ENCODE assay signal across 13 mouse cellular contexts in genomic region chr5:111917643-111918252, GRCm38 (mm10).
A peak's percentile ranks its signal among the peaks of the same experiment; 100 is the strongest.
DNase-seq lines count a peak whose midpoint lies in the region; ATAC-seq and TF ChIP-seq lines count a peak whose summit lies in the region.
"Had no signal": no experiment of that assay in that cellular context is flagged by ENCODE, and none has a peak within 500 bp of the region (broad histone marks: within the 10 kb centered on the region; RNA-seq: fewer than 3 reads in every experiment).

No protein-coding gene starts in this region.

- peaks cover 45% of the 10 kb centered on the region for H3K27me3 ChIP-seq in forebrain, embryonic 10.5 days (ENCODE audit: poor library complexity, severe bottlenecking)
- peaks cover 9% of the 10 kb centered on the region for H3K27me3 ChIP-seq in hindbrain, embryonic 10.5 days (ENCODE audit: insufficient read depth, poor library complexity, severe bottlenecking)
- H3K27me3 ChIP-seq in midbrain, embryonic 11.5 days (ENCODE audit: control insufficient read depth, insufficient read depth, low read length) = no peaks in the 10 kb centered on the region
- no peaks in the 10 kb centered on the region for H3K27me3 ChIP-seq in neural tube, embryonic 14.5 days (ENCODE audit: control insufficient read depth, insufficient read depth, low read length)
- no peaks in the 10 kb centered on the region for H3K27me3 ChIP-seq in stomach, postnatal 0 days (ENCODE audit: control insufficient read depth, insufficient read depth, low read length)

- TF ChIP-seq CTCF in stomach, postnatal 0 days (IDR thresholded peaks at IDR 0.05; ENCODE audit: low read depth) = no peak

- H3K4me1 ChIP-seq in forebrain, embryonic 10.5 days = peaks cover 40% of the 10 kb centered on the region
- peaks cover 52% of the 10 kb centered on the region for H3K4me1 ChIP-seq in hindbrain, embryonic 10.5 days (replicated peaks)
- peaks cover 15% of the 10 kb centered on the region for H3K4me1 ChIP-seq in midbrain, embryonic 11.5 days (ENCODE audit: control insufficient read depth, insufficient read depth, low read length)
- peaks cover 11% of the 10 kb centered on the region for H3K4me1 ChIP-seq in neural tube, embryonic 14.5 days (ENCODE audit: control insufficient read depth, insufficient read depth, low read length)
- H3K4me1 ChIP-seq in stomach, postnatal 0 days (replicated peaks; ENCODE audit: control insufficient read depth, insufficient read depth) = no peaks in the 10 kb centered on the region

- peak overlapping the region; percentile 59; the same call in 1 of the 2 replicates for H3K27ac ChIP-seq in forebrain, embryonic 10.5 days
- H3K27ac ChIP-seq in hindbrain, embryonic 10.5 days = peak overlapping the region; percentile 66
- H3K27ac ChIP-seq in midbrain, embryonic 11.5 days (ENCODE audit: low read depth, low read length) = 0 out of 2 replicates have a peak overlapping the region, but pooled peaks have one; percentile 4
- peak overlapping the region; percentile 48 for H3K27ac ChIP-seq in neural tube, embryonic 14.5 days (ENCODE audit: low read depth, low read length)
- no peak overlapping the region for H3K27ac ChIP-seq in stomach, postnatal 0 days (replicated peaks)

- no peak for TF ChIP-seq EP300 in stomach, postnatal 0 days (optimal IDR thresholded peaks at IDR 0.05)

- H3K4me2 ChIP-seq in midbrain, embryonic 11.5 days = no peak overlapping the region
- H3K4me2 ChIP-seq in neural tube, embryonic 14.5 days (ENCODE audit: low read depth, low read length) = no peak overlapping the region
- no peak overlapping the region for H3K4me2 ChIP-seq in stomach, postnatal 0 days (replicated peaks; ENCODE audit: low read depth)
- H3K4me2 ChIP-seq: liver, embryonic 11.5 days had no signal

- H3K9ac ChIP-seq in midbrain, embryonic 11.5 days (ENCODE audit: low read length) = no peak overlapping the region
- H3K9ac ChIP-seq in neural tube, embryonic 14.5 days (replicated peaks; ENCODE audit: low read depth, low read length) = no peak overlapping the region
- no peak overlapping the region for H3K9ac ChIP-seq in stomach, postnatal 0 days (ENCODE audit: low read length)

- DNase-seq in forebrain, embryonic 10.5 days (ENCODE audit: extremely low spot score, low spot score) = no peak
- DNase-seq in hindbrain, embryonic 10.5 days (ENCODE audit: low spot score) = no peak
- no peak for DNase-seq in midbrain, embryonic 11.5 days (ENCODE audit: low spot score, missing footprints)
- DNase-seq in stomach, postnatal 0 days (ENCODE audit: low spot score) = no peak
- no peak for DNase-seq in heart, adult 11 months
- DNase-seq in B cell, adult 2 months = no peak
- DNase-seq: adrenal gland, postnatal 14 days; cerebellum, adult 9-11 months; embryo, embryonic 11 days; thymus, adult 2 months had no signal

- 17% methylated on average over 8 of the region's 8 CpGs for WGBS in forebrain, embryonic 10.5 days
- WGBS in hindbrain, embryonic 10.5 days = 21% methylated on average over 8 of the region's 8 CpGs
- WGBS in midbrain, embryonic 11.5 days = 19% methylated on average over 8 of the region's 8 CpGs
- WGBS in neural tube, embryonic 14.5 days = 13% methylated on average over 8 of the region's 8 CpGs
- WGBS in stomach, postnatal 0 days = 28% methylated on average over 8 of the region's 8 CpGs

- peak; percentile 71 for ATAC-seq in midbrain, embryonic 11.5 days (ENCODE audit: low FRiP score)
- peak; percentile 80 for ATAC-seq in neural tube, embryonic 14.5 days (ENCODE audit: low read depth)
- no peak for ATAC-seq in stomach, postnatal 0 days (ENCODE audit: low FRiP score, low TSS enrichment)

- H3K36me3 ChIP-seq in forebrain, embryonic 10.5 days (replicated peaks) = no peaks in the 10 kb centered on the region
- H3K36me3 ChIP-seq in hindbrain, embryonic 10.5 days = no peaks in the 10 kb centered on the region
- H3K36me3 ChIP-seq in midbrain, embryonic 11.5 days (ENCODE audit: control insufficient read depth, insufficient read depth, low read length) = no peaks in the 10 kb centered on the region
- no peaks in the 10 kb centered on the region for H3K36me3 ChIP-seq in neural tube, embryonic 14.5 days (ENCODE audit: control insufficient read depth, insufficient read depth, low read length)
- no peaks in the 10 kb centered on the region for H3K36me3 ChIP-seq in stomach, postnatal 0 days (ENCODE audit: control insufficient read depth, insufficient read depth, low read length)

- no peak overlapping the region for H3K4me3 ChIP-seq in forebrain, embryonic 10.5 days
- H3K4me3 ChIP-seq in hindbrain, embryonic 10.5 days = no peak overlapping the region
- no peak overlapping the region for H3K4me3 ChIP-seq in midbrain, embryonic 11.5 days (ENCODE audit: low read depth, low read length)
- H3K4me3 ChIP-seq in neural tube, embryonic 14.5 days (ENCODE audit: low read depth, low read length) = no peak overlapping the region
- H3K4me3 ChIP-seq in stomach, postnatal 0 days (ENCODE audit: low read depth, low read length) = no peak overlapping the region
- H3K4me3 ChIP-seq: myocyte had no signal

- no peaks in the 10 kb centered on the region for H3K9me3 ChIP-seq in forebrain, embryonic 10.5 days
- H3K9me3 ChIP-seq in hindbrain, embryonic 10.5 days = no peaks in the 10 kb centered on the region
- no peaks in the 10 kb centered on the region for H3K9me3 ChIP-seq in midbrain, embryonic 11.5 days (ENCODE audit: control insufficient read depth, low read length)
- H3K9me3 ChIP-seq in neural tube, embryonic 14.5 days (ENCODE audit: control insufficient read depth, low read length) = no peaks in the 10 kb centered on the region
- no peaks in the 10 kb centered on the region for H3K9me3 ChIP-seq in stomach, postnatal 0 days (ENCODE audit: control insufficient read depth, low read length)
